Mouse (Mus musculus) neural tube, embryonic 11.5 days (tissue): Measurements from ENCODE around the gene D630023F18Rik. TPM values are rescaled to one million over a fixed set of nuclear protein-coding genes. Genes with fewer than 3 reads are reported as not detected.

Source experiments
- ATAC-seq: fragments of 200-750 bp; cut with Nextera tagmentation; 2 replicates; pipeline ENCODE4 v1.8.0; 2017; ENCODE audit warnings: moderate number of reproducible peaks, mild to moderate bottlenecking, moderate TSS enrichment, moderate library complexity; ENCODE audit not compliant: insufficient read depth, low FRiP score, low TSS enrichment
- DNase-seq: peaks from one replicate; pipeline ENCODE4 v3.0.0-alpha.2; 2015; ENCODE audit warnings: low spot score
- H3K27ac ChIP-seq: fragments of 300-500 bp; sonication (generic); 2 replicates; pipeline ENCODE4 v1.5.1; 2014; ENCODE audit warnings: low read depth, mild to moderate bottlenecking, low read length
- H3K27me3 ChIP-seq: fragments of 300-500 bp; sonication (generic); 2 replicates; pipeline ENCODE4 v1.6.1; 2014; ENCODE audit warnings: mild to moderate bottlenecking, low read length, mixed read lengths; ENCODE audit not compliant: control insufficient read depth, insufficient read depth
- H3K36me3 ChIP-seq: fragments of 300-500 bp; sonication (generic); 2 replicates; pipeline ENCODE4 v1.6.1; 2014; ENCODE audit warnings: mild to moderate bottlenecking, low read length, moderate library complexity, mixed read lengths; ENCODE audit not compliant: control insufficient read depth, insufficient read depth
- H3K4me1 ChIP-seq: fragments of 300-500 bp; sonication (generic); 2 replicates; pipeline ENCODE4 v1.6.1; 2014; ENCODE audit warnings: low read length, mixed read lengths; ENCODE audit not compliant: control insufficient read depth, insufficient read depth
- H3K4me2 ChIP-seq: fragments of 300-500 bp; sonication (generic); 2 replicates; pipeline ENCODE4 v1.6.1; 2014; ENCODE audit warnings: low read depth, mild to moderate bottlenecking, moderate library complexity
- H3K4me3 ChIP-seq: fragments of 300-500 bp; sonication (generic); 2 replicates; pipeline ENCODE4 v1.5.1; 2014; ENCODE audit warnings: low read depth, low read length
- H3K9ac ChIP-seq: fragments of 300-500 bp; sonication (generic); 2 replicates; pipeline ENCODE4 v1.6.1; 2014; ENCODE audit warnings: mild to moderate bottlenecking, low read length
- H3K9me3 ChIP-seq: fragments of 300-500 bp; sonication (generic); 2 replicates; pipeline ENCODE4 v1.6.1; 2016; ENCODE audit warnings: low read length; ENCODE audit not compliant: control insufficient read depth
- WGBS: fragments of 180-500 bp; shearing (Covaris S2); extraction: QIAGEN DNeasy Blood & Tissue Kit; methylation state at CpG from one replicate; pipeline ENCODE4 v1.1.7; 2014; 5-methylcytosine and 5-hydroxymethylcytosine counted together
- polyA plus RNA-seq: library from polyadenylated mRNA; unstranded; fragments of >200 nt; fragmentation: Nextera tagmentation; extraction: Ambion mirVana; gene quantifications from 2 replicates; pipeline ENCODE4 v1.2.1, GENCODE M21; 2014

The D630023F18Rik gene
- polyA plus RNA-seq, 1 experiment from 2014 or later: not detected

- 96% methylated on average over 5 of the region's 5 CpGs for WGBS
- no peak for DNase-seq
- H3K27ac ChIP-seq: no peak overlapping the region
Measured at GRCm38 (mm10) chr1:65147326-65147725, 24.3 kb upstream of the D630023F18Rik start.

GRCm38 (mm10) chr1:65146601-65147000 lies 23.6 kb upstream of the D630023F18Rik start:
- Histone ChIP-seq H3K27ac (no peak overlapping the region), H3K27me3 (no peaks in the 10 kb centered on the region), H3K4me2 (no peak overlapping the region), H3K4me1 (no peaks in the 10 kb centered on the region), H3K4me3 (no peak overlapping the region), H3K9ac (no peak overlapping the region), H3K9me3 (no peaks in the 10 kb centered on the region), H3K36me3 (no peaks in the 10 kb centered on the region)
- no peak for ATAC-seq
- no peak for DNase-seq
- WGBS: 80% methylated on average over 2 of the region's 2 CpGs

More at GRCm38 (mm10) chr1:65147326-65147725, 24.3 kb upstream of the D630023F18Rik start:
- H3K9me3 ChIP-seq: no peaks in the 10 kb centered on the region
- no peaks in the 10 kb centered on the region for H3K36me3 ChIP-seq
- H3K9ac ChIP-seq: no peak overlapping the region
- no peak overlapping the region for H3K4me3 ChIP-seq
- ATAC-seq: no peak
- H3K27me3 ChIP-seq: no peaks in the 10 kb centered on the region
- no peak overlapping the region for H3K4me2 ChIP-seq
- no peaks in the 10 kb centered on the region for H3K4me1 ChIP-seq

DNA sequence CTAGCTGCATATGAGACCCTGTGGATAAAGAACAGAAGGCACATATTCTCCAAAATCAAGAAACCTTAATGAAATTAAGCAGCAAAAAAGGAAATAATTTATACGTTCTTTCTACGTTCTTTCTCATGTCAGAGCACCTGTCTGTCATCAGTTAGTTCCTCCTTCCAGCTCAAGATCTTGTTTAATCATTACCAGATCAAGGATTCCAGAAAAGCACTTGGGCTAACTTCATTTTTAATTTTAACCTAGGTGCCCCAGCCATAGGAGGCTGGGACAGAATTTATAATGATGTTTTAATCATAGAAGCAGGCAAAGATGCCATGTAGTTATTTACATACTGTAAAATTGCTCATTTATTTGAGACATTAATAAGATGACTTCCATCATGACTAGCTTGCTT lies 21.8 kb upstream of the D630023F18Rik start:
- no peaks in the 10 kb centered on the region for H3K27me3 ChIP-seq
- H3K9me3 ChIP-seq: no peaks in the 10 kb centered on the region
- H3K4me3 ChIP-seq: no peak overlapping the region
- H3K4me1 ChIP-seq: no peaks in the 10 kb centered on the region
- H3K4me2 ChIP-seq: no peak overlapping the region
- WGBS: 89% methylated on average over 2 of the region's 2 CpGs
- no peak for DNase-seq
- no peak for ATAC-seq
- H3K27ac ChIP-seq: no peak overlapping the region
- no peaks in the 10 kb centered on the region for H3K36me3 ChIP-seq
- no peak overlapping the region for H3K9ac ChIP-seq

- H3K27me3 ChIP-seq: no peaks in the 10 kb centered on the region
- DNase-seq: no peak
- H3K36me3 ChIP-seq: no peaks in the 10 kb centered on the region
- H3K4me1 ChIP-seq: no peaks in the 10 kb centered on the region
- H3K4me3 ChIP-seq: no peak overlapping the region
- H3K27ac ChIP-seq: no peak overlapping the region
- H3K4me2 ChIP-seq: no peak overlapping the region
- 76% methylated on average over 6 of the region's 6 CpGs for WGBS
- no peaks in the 10 kb centered on the region for H3K9me3 ChIP-seq
- no peak for ATAC-seq
- no peak overlapping the region for H3K9ac ChIP-seq
Measured at GRCm38 (mm10) chr1:65137560-65137959, 14.5 kb upstream of the D630023F18Rik start.

GRCm38 (mm10) chr1:65132833-65133232 lies 9.8 kb upstream of the D630023F18Rik start:
- Histone ChIP-seq H3K27ac (no peak overlapping the region), H3K4me1 (no peaks in the 10 kb centered on the region), H3K9me3 (no peaks in the 10 kb centered on the region), H3K27me3 (no peaks in the 10 kb centered on the region), H3K4me3 (no peak overlapping the region), H3K4me2 (no peak overlapping the region), H3K36me3 (no peaks in the 10 kb centered on the region), H3K9ac (no peak overlapping the region)
- no peak for DNase-seq
- WGBS: 83% methylated on average over 1 of the region's 1 CpGs
- ATAC-seq: no peak

DNA sequence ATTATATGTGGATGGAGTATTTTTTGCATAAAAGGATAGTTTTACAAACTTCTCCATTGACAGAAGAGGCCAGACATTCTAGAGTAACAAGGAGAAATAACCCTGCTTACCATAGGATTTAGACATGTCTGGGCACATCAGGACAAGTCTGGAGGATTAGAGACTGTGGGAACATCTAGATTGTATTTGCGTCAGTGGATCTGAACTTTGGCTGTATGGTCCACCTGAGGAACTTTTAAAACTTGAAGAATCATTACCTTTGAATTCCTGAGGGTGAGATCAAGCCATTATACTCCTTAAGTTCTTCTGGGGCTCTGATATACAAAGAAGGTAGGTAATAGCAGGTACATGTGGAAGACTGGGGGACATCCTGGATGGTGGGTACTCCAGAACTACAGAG lies 8.7 kb upstream of the D630023F18Rik start:
- WGBS: 94% methylated on average over 1 of the region's 1 CpGs

GRCm38 (mm10) chr1:65130226-65130625 lies 7.2 kb upstream of the D630023F18Rik start:
- H3K4me3 ChIP-seq: no peak overlapping the region
- H3K4me1 ChIP-seq: no peaks in the 10 kb centered on the region
- 88% methylated on average over 3 of the region's 3 CpGs for WGBS
- DNase-seq (no peak), ATAC-seq (no peak)
- H3K9me3 ChIP-seq: no peaks in the 10 kb centered on the region
- H3K9ac ChIP-seq: no peak overlapping the region
- no peaks in the 10 kb centered on the region for H3K27me3 ChIP-seq
- H3K27ac ChIP-seq: no peak overlapping the region
- H3K4me2 ChIP-seq: no peak overlapping the region
- no peaks in the 10 kb centered on the region for H3K36me3 ChIP-seq

More for the DNA sequence above, 8.7 kb upstream of the D630023F18Rik start:
- no peak for DNase-seq
- H3K4me1 ChIP-seq: no peaks in the 10 kb centered on the region
- H3K9ac ChIP-seq: no peak overlapping the region
- no peak overlapping the region for H3K4me3 ChIP-seq
- H3K27me3 ChIP-seq: no peaks in the 10 kb centered on the region
- no peaks in the 10 kb centered on the region for H3K36me3 ChIP-seq
- no peak for ATAC-seq
- no peaks in the 10 kb centered on the region for H3K9me3 ChIP-seq
- H3K4me2 ChIP-seq: no peak overlapping the region
- H3K27ac ChIP-seq: no peak overlapping the region

- Histone ChIP-seq H3K4me2 (no peak overlapping the region), H3K9ac (no peak overlapping the region), H3K27me3 (no peaks in the 10 kb centered on the region), H3K9me3 (no peaks in the 10 kb centered on the region), H3K27ac (no peak overlapping the region), H3K4me3 (no peak overlapping the region), H3K4me1 (no peaks in the 10 kb centered on the region), H3K36me3 (no peaks in the 10 kb centered on the region)
- ATAC-seq: no peak
- DNase-seq: no peak
- 79% methylated on average over 3 of the region's 3 CpGs for WGBS
Measured at GRCm38 (mm10) chr1:65129634-65130180, 6.7 kb upstream of the D630023F18Rik start.

DNA sequence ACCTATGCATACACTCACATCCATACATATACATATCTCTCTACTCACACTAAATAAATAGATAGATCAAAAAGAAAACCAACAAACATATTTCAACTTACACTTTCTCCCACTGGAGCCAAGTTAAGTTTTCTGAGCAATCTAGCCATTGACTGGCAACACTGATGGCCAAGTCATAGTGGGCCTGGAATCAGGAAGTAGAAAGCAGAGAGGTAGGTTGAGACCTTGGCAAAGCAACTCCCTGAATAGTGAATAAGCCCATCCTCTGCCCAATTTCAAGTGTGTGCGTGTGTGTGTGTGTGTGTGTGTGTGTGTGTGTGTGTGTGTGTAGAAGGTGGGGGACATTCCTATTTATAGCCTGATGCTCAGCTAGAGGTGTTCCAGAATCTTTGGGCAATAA lies 3.6 kb downstream of the D630023F18Rik start, which contains the start of gene Gm28845:
Gene Gm28845 (minus strand): TSS at position 121 of the 400 bp plus-strand sequence.
- Histone ChIP-seq H3K9me3 (no peaks in the 10 kb centered on the region), H3K36me3 (no peaks in the 10 kb centered on the region), H3K27me3 (no peaks in the 10 kb centered on the region), H3K4me2 (no peak within 1 kb of the TSS), H3K4me3 (no peak within 1 kb of the TSS), H3K4me1 (no peaks in the 10 kb centered on the region), H3K27ac (no peak within 1 kb of the TSS), H3K9ac (no peak within 1 kb of the TSS)
- ATAC-seq: no peak
- WGBS: 85% methylated on average over 1 of the region's 1 CpGs
- DNase-seq: no peak
